Mouse (Mus musculus) kidney, adult 2 months (tissue): ENCODE results near the gene Mov10l1.

Experiments
- CTCF ChIP-seq: fragments of 200-500 bp; conservative IDR thresholded peaks from 2 replicates; pipeline ENCODE4 v1.5.1; 2011; ENCODE audit warnings: low read depth, mild to moderate bottlenecking, control low read depth, low read length, moderate library complexity, mixed read lengths; ENCODE audit not compliant: insufficient read depth, insufficient read length
- POLR2A ChIP-seq: fragments of 200-500 bp; IDR thresholded peaks from one replicate; pipeline ENCODE4 v1.6.1; 2011; ENCODE audit warnings: low read depth, low read length, control low read depth

GRCm38 (mm10) chr15:89070606-89071005, 87.9 kb downstream of the Mov10l1 start:
- TF ChIP-seq CTCF (no peak), POLR2A (no peak)
